Mouse (Mus musculus) ovary, postnatal 36 days (tissue): ENCODE measurements around the gene Zfp865.

Source experiments
- DNase-seq: peaks from one replicate; pipeline ENCODE4 v3.0.0; 2022; ENCODE audit warnings: low spot score, mixed read lengths

Zfp865 gene

DNA sequence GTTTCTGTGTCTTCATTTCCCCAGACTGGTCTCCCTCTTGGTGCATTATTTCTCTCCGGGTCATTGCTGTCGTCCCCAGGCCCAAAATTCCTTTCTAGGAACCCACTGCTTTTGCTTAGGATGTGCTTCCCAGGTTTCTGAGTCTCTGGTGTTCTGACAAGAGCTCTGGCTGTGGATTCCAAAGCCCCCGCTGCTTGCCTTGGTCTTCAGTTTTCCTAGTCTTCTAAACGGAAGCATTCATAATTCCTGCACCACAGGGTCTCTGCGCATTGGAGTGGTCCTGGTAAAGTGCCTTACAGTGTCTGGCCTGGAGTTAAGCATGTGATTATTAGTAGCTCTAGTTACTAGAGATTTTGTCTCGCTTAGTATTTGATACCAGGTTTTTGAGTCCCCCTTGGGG is 60.6 kb downstream of the Zfp865 start:
- no peak for DNase-seq

- DNase-seq, result no peak
Observed at GRCm38 (mm10) chr7:5081241-5081640, 61.1 kb downstream of the Zfp865 start.

DNA sequence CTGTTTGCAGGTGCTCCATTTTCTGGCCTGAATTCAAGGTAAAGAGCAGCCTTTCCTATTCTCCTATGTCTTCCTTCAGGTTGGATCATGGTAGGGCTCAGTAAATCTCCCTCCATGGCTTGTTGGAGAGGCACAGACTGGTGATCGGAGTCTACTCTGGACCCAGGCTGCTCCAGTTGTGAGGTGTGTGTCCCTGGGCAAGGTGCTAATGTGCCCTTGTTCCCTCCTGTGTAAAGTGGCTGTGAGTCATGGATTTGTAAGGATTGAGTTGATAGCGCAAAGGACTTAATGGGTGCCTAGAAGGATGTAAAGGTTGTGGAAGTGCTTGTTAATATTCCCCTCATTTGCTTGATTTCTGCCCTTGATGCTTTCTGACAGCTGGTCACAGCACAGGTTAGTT is 61.8 kb downstream of the Zfp865 start:
- no peak for DNase-seq

DNA sequence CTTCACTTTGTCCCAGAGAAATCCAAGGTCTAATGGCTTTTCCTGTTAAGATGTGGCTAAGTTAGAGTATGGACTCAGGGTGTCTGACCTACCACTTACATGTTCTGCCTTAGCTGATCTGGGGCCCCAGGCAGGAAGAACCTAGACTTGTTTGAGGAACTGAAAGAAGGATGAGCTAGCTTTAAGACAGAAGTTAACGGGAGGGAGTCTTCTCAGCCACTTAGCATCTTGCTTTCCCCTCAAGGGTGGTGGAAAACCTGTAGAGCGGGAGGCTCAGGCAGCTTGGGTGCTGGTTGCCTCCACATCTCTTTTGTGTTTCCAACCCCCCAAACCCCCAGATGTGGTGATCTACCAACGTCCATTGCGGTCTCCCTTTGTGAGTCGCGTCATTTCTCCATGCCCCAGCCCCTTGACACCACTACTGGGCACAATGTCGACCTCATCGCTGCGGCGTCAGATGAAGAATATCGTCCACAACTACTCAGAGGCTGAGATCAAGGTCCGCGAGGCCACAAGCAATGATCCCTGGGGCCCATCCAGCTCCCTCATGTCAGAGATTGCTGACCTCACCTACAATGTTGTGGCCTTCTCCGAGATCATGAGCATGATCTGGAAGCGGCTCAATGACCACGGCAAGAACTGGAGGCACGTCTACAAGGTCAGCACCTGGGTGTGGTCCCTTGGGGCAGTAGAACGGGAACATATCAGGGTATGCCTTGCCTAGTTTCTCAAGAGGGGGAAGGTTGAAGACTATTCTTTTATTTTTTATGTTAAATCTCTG is 63.3 kb downstream of the Zfp865 start:
- no peak for DNase-seq

GRCm38 (mm10) chr7:5085512-5085911 is 65.3 kb downstream of the Zfp865 start:
- no peak for DNase-seq
